Comparison of ENCODE assay signal across 11 mouse cellular contexts in the genomic region with DNA sequence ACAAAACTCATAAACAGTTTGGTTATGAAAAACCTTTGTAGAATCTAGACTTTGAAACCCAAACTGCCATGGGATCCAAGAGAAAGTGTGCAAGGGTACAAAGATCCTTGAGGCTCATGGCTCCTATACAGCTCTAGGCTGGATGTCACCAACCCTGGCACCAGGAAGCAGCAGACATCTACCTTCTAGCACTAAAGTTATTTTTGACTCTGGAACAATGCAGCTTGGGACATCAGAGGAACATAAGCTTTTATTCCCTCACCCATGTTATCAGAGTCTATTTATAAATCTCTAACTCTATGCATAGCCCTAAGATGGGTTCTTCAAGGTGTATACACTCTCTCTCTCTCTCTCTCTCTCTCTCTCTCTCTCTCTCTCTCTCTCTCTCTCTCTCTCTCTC.
"Had no signal": no experiment of that assay in that cellular context is flagged by ENCODE, and none has a peak within 500 bp of the region (broad histone marks: within the 10 kb centered on the region; RNA-seq: fewer than 3 reads in every experiment).

No protein-coding gene starts in this region.

- H3K4me2 ChIP-seq: liver, embryonic 12.5 days; lung, embryonic 15.5 days; midbrain, embryonic 12.5 days; neural tube, embryonic 13.5 days had no signal

- H3K4me1 ChIP-seq: limb, embryonic 10.5 days; liver, embryonic 12.5 days; lung, embryonic 15.5 days; midbrain, embryonic 12.5 days; neural tube, embryonic 13.5 days had no signal

- DNase-seq: kidney, postnatal 10 days; lung, postnatal 14 days; retina, postnatal 1 day; right cerebral cortex, postnatal 4 days; thymus, postnatal 14 days had no signal

- H3K36me3 ChIP-seq: limb, embryonic 10.5 days; liver, embryonic 12.5 days; lung, embryonic 15.5 days; midbrain, embryonic 12.5 days; neural tube, embryonic 13.5 days had no signal

- H3K9ac ChIP-seq: liver, embryonic 12.5 days; lung, embryonic 15.5 days; midbrain, embryonic 12.5 days; neural tube, embryonic 13.5 days had no signal

- ATAC-seq: liver, embryonic 12.5 days; midbrain, embryonic 16.5 days had no signal

- H3K9me3 ChIP-seq: limb, embryonic 10.5 days; liver, embryonic 12.5 days; lung, embryonic 15.5 days; midbrain, embryonic 12.5 days; neural tube, embryonic 13.5 days had no signal

- H3K27ac ChIP-seq: limb, embryonic 10.5 days; liver, embryonic 12.5 days; lung, embryonic 15.5 days; midbrain, embryonic 12.5 days; neural tube, embryonic 13.5 days had no signal

- H3K27me3 ChIP-seq: liver, embryonic 12.5 days; lung, embryonic 15.5 days; midbrain, embryonic 12.5 days; neural tube, embryonic 13.5 days had no signal

- H3K4me3 ChIP-seq: limb, embryonic 10.5 days; liver, embryonic 12.5 days; lung, embryonic 15.5 days; midbrain, embryonic 12.5 days; neural tube, embryonic 13.5 days had no signal
